Mouse (Mus musculus): ENCODE measurements around the gene Trp53i13. TPM values are rescaled to one million over a fixed set of nuclear protein-coding genes. Genes with fewer than 3 reads are reported as not detected.

The Trp53i13 gene
- 25.8 TPM for polyA plus RNA-seq (2017; shearing (Covaris generic))

GRCm38 (mm10) chr11:77515637-77516552 is at the start of gene Trp53i13:
Trp53i13 (minus strand) TSS chr11:77515980.

GRCm38 (mm10) chr11:77519043-77519442 is 3.3 kb upstream of the Trp53i13 start, which contains the start of gene Gm10392:
Gm10392 (minus strand) TSS chr11:77519198.

GRCm38 (mm10) chr11:77514832-77515636 is 746 bp downstream of the Trp53i13 start, which contains the start of gene Abhd15:
Abhd15 (plus strand) TSS chr11:77515121.

GRCm38 (mm10) chr11:77493512-77494343 is 22.1 kb downstream of the Trp53i13 start, which contains the start of gene Git1:
Git1 (plus strand) TSS chr11:77493562.

GRCm38 (mm10) chr11:77489591-77490235 is 26.1 kb downstream of the Trp53i13 start, which contains the start of gene Ankrd13b:
Ankrd13b (minus strand) TSS chr11:77489678.

GRCm38 (mm10) chr11:77462283-77463100 is 53.3 kb downstream of the Trp53i13 start, which contains the start of gene Coro6:
Coro6 (plus strand) TSS chr11:77462411.

Other genes with a start within 250 kb of the Trp53i13 start
- not detected for gene Coro6, start 53.6 kb downstream of the Trp53i13 start, polyA plus RNA-seq (2017; shearing (Covaris generic))
- 1.1 TPM for gene Ankrd13b, start 26.3 kb downstream of the Trp53i13 start, polyA plus RNA-seq (2017; shearing (Covaris generic))
- gene Git1, start 22.4 kb downstream of the Trp53i13 start, polyA plus RNA-seq (2017; shearing (Covaris generic)), result 33.7 TPM
- gene Abhd15, start 859 bp downstream of the Trp53i13 start, polyA plus RNA-seq (2017; shearing (Covaris generic)), result 4.6 TPM
- gene Gm10392, start 3.2 kb upstream of the Trp53i13 start, polyA plus RNA-seq (2017; shearing (Covaris generic)), result 0.90 TPM
- gene Taok1, start 91.8 kb upstream of the Trp53i13 start, polyA plus RNA-seq (2017; shearing (Covaris generic)), result 7.6 TPM
- 82.9 TPM for gene Nufip2, start 170.2 kb upstream of the Trp53i13 start, polyA plus RNA-seq (2017; shearing (Covaris generic))
- not detected for gene Cryba1, start 209.3 kb upstream of the Trp53i13 start, polyA plus RNA-seq (2017; shearing (Covaris generic))
- 31.1 TPM for gene Myo18a, start 247.3 kb upstream of the Trp53i13 start, polyA plus RNA-seq (2017; shearing (Covaris generic))

Measured in effector memory CD4-positive, alpha-beta T cell, adult 7 months (primary cell).